In the genomic region with DNA sequence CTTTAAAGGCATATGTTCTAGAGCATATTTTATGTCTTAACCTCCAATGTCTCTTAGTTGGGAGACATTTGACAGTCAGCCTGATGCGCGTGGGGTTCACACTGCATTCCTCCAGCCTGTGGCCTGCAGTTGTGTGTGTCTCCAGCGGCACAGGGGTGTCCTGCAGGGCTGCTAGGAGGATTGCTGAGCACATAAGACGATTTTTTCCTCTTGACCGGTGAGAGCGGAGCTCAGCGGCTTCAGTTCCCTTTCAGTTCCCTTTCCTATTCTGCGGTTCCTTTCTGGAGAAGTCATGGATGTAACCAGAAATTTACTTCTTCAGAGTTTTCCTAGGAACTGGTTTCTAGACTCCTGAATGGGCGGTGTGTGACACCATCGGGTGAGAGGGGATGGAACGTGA, we compare ENCODE assay signal across 24 mouse cellular contexts.
"Had no signal": no experiment of that assay in that cellular context is flagged by ENCODE, and none has a peak within 500 bp of the region (broad histone marks: within the 10 kb centered on the region; RNA-seq: fewer than 3 reads in every experiment).

No protein-coding gene starts in this region.

- H3K4me2 ChIP-seq: heart, embryonic 11.5 days; heart, embryonic 13.5 days; heart, embryonic 15.5 days; hindbrain, embryonic 13.5 days; hindbrain, embryonic 15.5 days; kidney, embryonic 15.5 days; limb, embryonic 12.5 days; liver, embryonic 12.5 days had no signal

- H3K36me3 ChIP-seq: heart, embryonic 13.5 days; heart, embryonic 15.5 days; hindbrain, embryonic 13.5 days; hindbrain, embryonic 15.5 days; kidney, embryonic 15.5 days; limb, embryonic 10.5 days; limb, embryonic 12.5 days; liver, embryonic 12.5 days had no signal

- ATAC-seq: hindbrain, postnatal 0 days; intestine, embryonic 16.5 days; liver, embryonic 12.5 days had no signal

- H3K4me1 ChIP-seq: limb, embryonic 10.5 days had no signal

- DNase-seq: gastrocnemius, postnatal 10 days; gastrocnemius, postnatal 25 days; heart, postnatal 10 days; kidney, adult 11 months; kidney, adult 2 months; kidney, adult 9 months; kidney, postnatal 14 days; kidney, postnatal 36 days; layer of hippocampus, adult 9-11 months; layer of hippocampus, postnatal 36 days; liver had no signal

- H3K4me3 ChIP-seq: heart, embryonic 13.5 days; heart, embryonic 15.5 days; hindbrain, embryonic 13.5 days; hindbrain, embryonic 15.5 days; kidney, embryonic 15.5 days; limb, embryonic 10.5 days; limb, embryonic 12.5 days; liver, embryonic 12.5 days had no signal

- H3K27ac ChIP-seq: hindbrain, embryonic 13.5 days; hindbrain, embryonic 15.5 days; hindbrain, postnatal 0 days; kidney, embryonic 15.5 days; kidney, postnatal 0 days; limb, embryonic 10.5 days; limb, embryonic 12.5 days; liver, embryonic 12.5 days; liver, embryonic 14.5 days had no signal

- H3K9me3 ChIP-seq: heart, embryonic 13.5 days; heart, embryonic 15.5 days; hindbrain, embryonic 13.5 days; hindbrain, embryonic 15.5 days; kidney, embryonic 15.5 days; limb, embryonic 10.5 days; limb, embryonic 12.5 days; liver, embryonic 12.5 days had no signal

- H3K27me3 ChIP-seq: heart, embryonic 13.5 days; heart, embryonic 15.5 days; hindbrain, embryonic 13.5 days; hindbrain, embryonic 15.5 days; kidney, embryonic 15.5 days; limb, embryonic 12.5 days; liver, embryonic 12.5 days had no signal

- H3K9ac ChIP-seq: heart, embryonic 13.5 days; heart, embryonic 15.5 days; hindbrain, embryonic 13.5 days; hindbrain, embryonic 15.5 days; kidney, embryonic 15.5 days; limb, embryonic 12.5 days; liver, embryonic 12.5 days; liver, embryonic 14.5 days had no signal
